Mouse (Mus musculus): ENCODE measurements at regions not wholly inside any gene's neighbourhood (a gene's known extent, or its start where the extent isn't known, plus 50 kb on each side); places are given as distances from the start of the nearest gene placed in this dataset.

DNA sequence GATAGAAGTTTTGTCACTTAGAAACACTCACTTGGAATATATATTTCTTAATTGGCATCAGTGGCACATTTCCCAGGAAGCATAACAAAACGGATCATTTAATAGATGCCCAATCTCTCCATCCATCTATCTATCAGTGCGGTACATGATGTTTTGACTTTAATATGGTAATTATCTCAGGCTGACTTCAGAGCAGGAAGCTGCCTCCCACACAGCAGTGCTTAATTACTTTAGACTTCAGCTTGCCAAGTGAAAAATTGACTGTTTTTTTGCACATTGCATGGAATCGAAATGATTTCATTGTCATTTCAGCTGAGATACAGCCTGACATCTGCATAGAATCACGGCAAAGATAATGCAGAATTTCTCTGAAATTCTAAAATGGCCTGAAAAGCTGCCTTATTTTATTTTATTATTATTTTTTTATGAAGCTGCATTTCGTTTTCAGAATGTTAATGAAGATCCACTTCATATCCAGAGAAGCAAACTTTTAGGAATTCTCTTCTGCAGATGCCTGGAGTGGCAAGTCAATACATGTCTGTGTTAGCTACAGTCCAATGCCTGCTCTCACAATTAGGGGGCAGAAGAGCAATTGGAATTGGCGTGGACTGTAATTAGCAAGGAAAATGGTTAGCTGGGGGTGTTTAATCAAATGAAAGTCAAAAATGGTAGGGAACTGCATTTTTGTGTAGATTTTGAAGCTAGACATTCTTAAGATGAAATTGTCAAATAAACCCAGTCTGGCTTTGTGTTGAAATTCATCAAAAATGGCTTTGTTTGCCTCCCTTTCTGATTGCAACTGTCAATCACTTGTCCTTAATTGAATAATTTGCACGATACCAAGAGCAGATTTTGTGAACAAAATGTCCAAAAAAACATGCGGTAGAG, 240.3 kb downstream of the Ttll7 start:
- intact Hi-C loops (cut with DNase I) = no loop called here
- DNase-seq = no peak

DNA sequence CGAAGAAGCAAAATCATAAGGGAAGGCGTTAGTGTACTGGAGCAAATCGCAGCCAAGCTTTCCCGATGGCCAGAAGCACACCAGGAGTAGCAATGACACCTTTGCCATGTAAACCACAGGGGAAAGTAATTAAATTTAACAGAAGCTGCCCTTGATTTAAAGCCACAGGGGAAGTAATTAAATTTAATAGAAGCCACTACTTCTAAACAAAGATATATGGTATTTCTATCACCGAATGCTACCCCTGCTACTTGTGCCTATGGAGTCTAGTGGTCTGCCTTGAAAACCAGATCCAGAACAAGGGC, 240.9 kb downstream of the Ttll7 start:
- intact Hi-C loops (cut with DNase I) = no loop called here
- no peak for DNase-seq

DNA sequence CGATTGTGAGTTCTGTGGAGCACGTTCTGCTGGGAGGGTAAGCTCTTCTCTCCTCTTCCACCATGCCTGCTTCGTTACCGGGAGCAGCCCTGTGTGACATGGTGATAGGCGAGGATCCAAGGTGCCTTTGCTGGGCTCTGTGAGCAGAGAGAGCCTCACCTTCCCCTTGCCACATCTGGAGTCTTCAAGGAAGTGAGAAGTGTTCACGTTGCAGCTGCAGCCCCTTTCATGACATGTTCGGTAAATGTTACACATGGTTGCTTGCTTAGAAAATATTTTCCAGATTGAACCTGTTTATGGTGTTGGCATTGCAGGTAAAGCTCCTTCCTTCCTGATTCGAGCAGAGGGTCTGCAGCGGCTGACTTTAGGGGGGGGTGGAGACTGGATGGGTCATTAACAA, 244.0 kb downstream of the Ttll7 start:
- intact Hi-C loops (cut with DNase I) = no loop called here
- DNase-seq = no peak

DNA sequence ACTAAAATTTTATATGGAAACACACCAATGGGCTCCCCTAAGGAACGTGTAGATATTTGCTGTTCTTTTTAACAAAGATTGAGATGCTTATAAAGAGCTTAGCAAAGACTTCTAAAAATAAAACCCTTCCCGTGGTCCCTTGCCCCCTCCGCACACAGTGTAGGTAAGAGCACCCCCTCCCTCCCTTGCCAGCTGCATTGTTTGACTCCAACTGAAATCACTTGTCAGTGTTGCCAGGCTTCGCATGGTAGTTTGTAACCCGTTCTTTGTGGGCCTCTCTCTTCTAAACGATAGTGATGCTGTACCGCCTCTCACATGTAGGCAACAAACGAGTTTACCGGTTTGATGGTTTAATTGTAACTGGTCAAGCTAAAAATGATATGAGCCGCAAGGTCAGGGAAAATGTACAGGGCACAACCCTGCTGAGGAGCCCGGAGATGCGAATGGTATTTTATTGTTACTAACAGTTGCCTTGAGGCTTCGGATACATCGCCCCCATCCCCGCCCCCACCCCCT, 246.0 kb downstream of the Ttll7 start:
- no peak for DNase-seq
- intact Hi-C loops (cut with DNase I) = no loop called here

DNA sequence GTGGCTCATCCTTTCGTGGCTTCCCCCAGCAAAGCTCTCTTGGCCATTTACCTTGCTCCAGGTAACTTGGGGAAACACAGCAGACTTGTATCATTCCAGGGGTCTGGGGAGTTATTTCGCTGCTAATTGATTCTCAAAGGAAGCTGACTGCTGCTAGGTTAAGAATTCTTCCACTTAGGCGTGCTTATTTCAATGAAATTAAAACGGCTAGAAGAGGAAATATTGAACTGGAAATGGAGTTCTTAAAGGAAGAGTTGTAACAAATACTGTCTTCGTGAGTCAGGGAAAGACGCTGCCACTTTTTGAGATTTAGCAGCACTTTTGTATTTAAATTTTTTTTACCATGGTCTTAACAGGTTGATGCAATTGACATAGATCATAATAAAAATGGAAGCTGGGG, 246.4 kb downstream of the Ttll7 start:
- DNase-seq = no peak
- intact Hi-C loops (cut with DNase I) = no loop called here

DNA sequence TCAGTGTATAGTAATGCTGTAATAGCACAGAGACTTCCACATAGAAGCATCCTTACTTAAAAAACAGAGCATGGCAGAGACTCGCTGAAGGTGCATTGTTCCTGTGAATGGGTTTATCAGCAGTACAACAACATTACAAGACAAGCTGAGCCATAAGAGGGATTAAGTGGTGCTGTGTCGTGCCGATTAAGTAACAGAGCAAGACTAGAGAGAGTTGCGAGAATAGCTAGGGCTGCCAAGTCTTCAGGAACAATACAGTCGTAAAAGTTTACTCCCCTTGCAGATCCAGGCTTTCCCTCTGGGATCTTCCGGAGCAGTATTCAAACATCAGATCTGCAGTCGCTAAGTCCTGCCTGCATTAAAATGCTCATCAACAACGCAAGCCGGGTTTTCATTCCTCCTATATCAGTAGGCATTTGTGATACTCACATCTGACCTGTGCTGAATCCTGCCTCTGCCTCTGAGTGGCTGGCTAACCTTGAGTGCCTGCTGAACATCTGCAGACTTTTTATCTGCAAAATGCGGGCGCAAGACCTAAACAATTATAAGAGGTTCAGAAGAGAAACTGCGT, 247.1 kb downstream of the Ttll7 start:
- DNase-seq = no peak
- intact Hi-C loops (cut with DNase I) = no loop called here

- intact Hi-C loops (cut with DNase I) = no loop called here
Measured at GRCm38 (mm10) chr3:147101053-147101764, 249.0 kb downstream of the Ttll7 start.

GRCm38 (mm10) chr3:147101765-147102113, 249.6 kb downstream of the Ttll7 start:
- no peak for DNase-seq
- intact Hi-C loops (cut with DNase I) = no loop called here

More at GRCm38 (mm10) chr3:147101053-147101764, 249.0 kb downstream of the Ttll7 start:
- DNase-seq = no peak

GRCm38 (mm10) chr3:147103428-147103827, 251.3 kb downstream of the Ttll7 start:
- no peak for DNase-seq

DNA sequence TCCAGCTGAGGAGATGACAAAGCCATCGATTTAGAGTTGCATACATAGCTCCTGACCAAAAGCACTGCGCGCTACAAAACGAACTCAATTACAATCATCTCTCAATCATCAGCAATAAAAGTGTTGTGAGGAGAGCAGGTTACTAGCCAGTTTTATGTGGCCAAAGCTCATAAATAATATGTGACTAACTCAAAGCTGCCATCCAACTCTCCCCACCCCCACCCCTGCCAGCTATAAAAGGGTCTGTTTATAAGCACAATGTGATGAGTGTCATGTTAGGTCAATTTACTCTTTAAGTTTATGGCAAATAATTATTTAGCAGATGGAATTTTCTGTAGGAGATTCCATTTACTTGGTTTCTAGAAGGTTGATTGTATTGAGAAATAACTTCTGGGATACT, 265.4 kb downstream of the Ttll7 start:
- no peak for DNase-seq
- intact Hi-C loops (cut with DNase I) = no loop called here

More at GRCm38 (mm10) chr3:147103428-147103827, 251.3 kb downstream of the Ttll7 start:
- intact Hi-C loops (cut with DNase I) = no loop called here

DNA sequence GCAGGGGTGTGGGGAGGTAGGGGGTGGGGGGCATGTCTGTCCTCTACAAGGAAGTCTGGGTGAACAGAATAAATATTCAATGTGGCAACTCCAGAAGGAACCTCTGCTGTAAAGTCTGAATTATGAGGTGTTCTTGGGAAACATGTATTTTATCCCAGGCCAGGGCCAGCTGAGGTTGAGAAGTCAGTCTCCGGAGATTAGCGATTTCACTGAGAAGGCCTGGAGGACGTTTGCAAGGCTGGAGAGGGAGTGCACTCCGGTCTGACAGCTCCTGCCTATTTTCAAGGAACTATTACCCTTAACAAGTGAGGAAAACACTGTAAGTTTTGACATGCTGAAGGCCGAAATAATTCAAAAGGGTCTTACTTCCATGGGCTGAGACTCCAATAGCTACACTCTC, 265.9 kb downstream of the Ttll7 start:
- no peak for DNase-seq
- intact Hi-C loops (cut with DNase I) = no loop called here

- intact Hi-C loops (cut with DNase I) = no loop called here
- no peak for DNase-seq
Measured at GRCm38 (mm10) chr3:147118622-147119021, 266.5 kb downstream of the Ttll7 start.

DNA sequence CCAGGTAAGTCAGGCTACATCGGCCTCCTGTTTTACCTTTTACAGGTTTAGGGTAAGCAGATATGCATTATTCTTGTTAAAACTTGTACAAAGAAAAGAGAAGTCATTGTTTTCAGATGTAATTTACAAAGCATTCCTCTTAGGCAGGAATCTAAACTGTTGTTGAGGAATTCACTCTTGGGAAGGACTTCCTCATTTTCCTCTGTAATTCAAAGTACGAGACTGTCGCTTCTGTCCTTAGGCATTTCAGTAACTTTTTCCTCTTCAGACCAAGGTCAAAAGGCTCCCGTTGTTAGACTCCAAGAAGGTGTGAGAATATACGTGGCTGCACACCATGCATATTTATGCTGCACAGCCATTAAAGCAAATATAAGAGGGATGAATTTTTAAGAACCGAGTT, 269.7 kb downstream of the Ttll7 start:
- intact Hi-C loops (cut with DNase I) = no loop called here

GRCm38 (mm10) chr3:147127740-147128139, 275.6 kb downstream of the Ttll7 start:
- no peak for DNase-seq
- intact Hi-C loops (cut with DNase I) = no loop called here

More for the DNA sequence above, 269.7 kb downstream of the Ttll7 start:
- DNase-seq = no peak

GRCm38 (mm10) chr3:147132830-147133229, 280.7 kb downstream of the Ttll7 start:
- no peak for DNase-seq

GRCm38 (mm10) chr3:147133408-147133807, 281.2 kb downstream of the Ttll7 start:
- intact Hi-C loops (cut with DNase I) = no loop called here
- DNase-seq = no peak

More at GRCm38 (mm10) chr3:147132830-147133229, 280.7 kb downstream of the Ttll7 start:
- intact Hi-C loops (cut with DNase I) = no loop called here

- intact Hi-C loops (cut with DNase I) = no loop called here
- no peak for DNase-seq
Measured at GRCm38 (mm10) chr3:147140414-147140813, 288.2 kb downstream of the Ttll7 start.

GRCm38 (mm10) chr3:147153456-147153855, 301.3 kb downstream of the Ttll7 start:
- intact Hi-C loops (cut with DNase I) = no loop called here
- no peak for DNase-seq

GRCm38 (mm10) chr3:147153998-147154397, 301.8 kb downstream of the Ttll7 start:
- intact Hi-C loops (cut with DNase I) = no loop called here
- DNase-seq = no peak

- intact Hi-C loops (cut with DNase I) = no loop called here
- no peak for DNase-seq
Measured at GRCm38 (mm10) chr3:147163126-147163525, 311.0 kb downstream of the Ttll7 start.

GRCm38 (mm10) chr3:147163540-147163939, 311.4 kb downstream of the Ttll7 start:
- no peak for DNase-seq
- intact Hi-C loops (cut with DNase I) = no loop called here

DNA sequence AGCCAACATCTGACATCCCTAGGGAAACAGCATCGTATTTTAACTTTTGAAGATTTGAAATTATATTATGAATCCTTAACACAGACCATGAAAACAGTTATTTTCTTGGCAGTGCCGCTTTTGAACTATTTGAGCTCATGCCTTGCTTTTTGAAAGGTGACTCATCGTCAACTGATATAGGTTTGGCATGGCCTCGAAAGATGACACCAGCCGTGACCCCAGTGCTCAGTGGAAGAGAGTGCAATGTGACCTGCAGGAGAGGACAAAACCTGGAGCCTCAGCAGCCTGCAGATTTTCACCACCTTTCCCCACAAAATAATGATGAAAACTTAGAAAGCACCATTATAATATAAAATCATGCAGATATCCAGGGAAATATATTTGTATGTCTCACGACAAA, 312.8 kb downstream of the Ttll7 start:
- no peak for DNase-seq
- intact Hi-C loops (cut with DNase I) = no loop called here
